Mouse (Mus musculus) lung, postnatal 0 days (tissue): Measurements from ENCODE around the gene Csde1.

Experiments used
- CTCF ChIP-seq: IDR thresholded peaks from 2 replicates; pipeline ENCODE4 v1.5.1; 2016; ENCODE audit warnings: antibody characterized with exemption, mild to moderate bottlenecking
- EP300 ChIP-seq: IDR thresholded peaks from 2 replicates; pipeline ENCODE4 v1.6.1; 2016; ENCODE audit warnings: antibody characterized with exemption, mild to moderate bottlenecking, control low read depth

DNA sequence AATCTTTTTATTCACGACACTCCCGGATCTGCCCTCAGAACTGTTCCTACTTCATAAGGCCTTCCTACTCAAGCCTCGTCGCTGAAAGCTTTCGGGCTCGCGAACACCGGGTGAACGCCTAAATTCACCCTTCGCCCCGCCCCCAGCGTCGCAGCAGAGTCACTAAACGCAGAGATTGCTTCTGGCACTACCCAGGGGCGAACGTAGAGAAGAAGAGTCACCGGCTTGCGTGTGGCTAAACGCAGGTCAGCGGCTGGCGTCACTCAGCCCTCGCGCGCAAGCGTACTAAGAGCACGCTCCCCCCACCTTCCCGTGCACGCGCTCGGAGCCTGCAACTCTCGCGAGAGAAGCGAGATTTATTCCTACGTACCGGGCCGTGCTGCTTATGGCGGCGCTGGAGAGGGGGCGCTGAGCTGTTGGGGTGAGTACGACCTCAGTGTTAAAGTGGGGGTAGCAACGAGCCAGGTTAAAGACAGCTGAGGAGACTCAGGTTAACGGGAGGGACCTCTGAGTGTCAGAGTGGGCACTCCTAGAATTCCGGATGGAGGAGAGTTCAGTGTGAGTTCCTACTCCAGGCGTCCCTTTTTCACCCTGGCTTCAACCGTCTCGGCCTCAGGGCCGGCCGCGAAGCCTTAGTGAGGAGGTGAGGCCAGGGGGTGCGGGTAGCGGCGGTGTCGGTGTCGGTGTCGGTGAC lies at the start of gene Csde1:
- TF ChIP-seq CTCF (peak; percentile 38), EP300 (peak; percentile 33; the same call in 1 of the 2 replicates)
